Mouse (Mus musculus): ENCODE results near the gene Rpl7a. TPM values are rescaled to one million over a fixed set of nuclear protein-coding genes. Genes with fewer than 3 reads are reported as not detected.
A peak's percentile ranks its signal among the peaks of the same experiment; 100 is the strongest.
"Not testable (repeated sequence)": the region's sequence is repeated elsewhere in the genome, so short reads cannot be mapped to it uniquely, and the experiment has no call there.

Gene Rpl7a
- polyA plus RNA-seq (2015; fragmentation: Nextera tagmentation; extraction: Ambion mirVana) = 376 and 399 TPM in 2 replicates

DNA sequence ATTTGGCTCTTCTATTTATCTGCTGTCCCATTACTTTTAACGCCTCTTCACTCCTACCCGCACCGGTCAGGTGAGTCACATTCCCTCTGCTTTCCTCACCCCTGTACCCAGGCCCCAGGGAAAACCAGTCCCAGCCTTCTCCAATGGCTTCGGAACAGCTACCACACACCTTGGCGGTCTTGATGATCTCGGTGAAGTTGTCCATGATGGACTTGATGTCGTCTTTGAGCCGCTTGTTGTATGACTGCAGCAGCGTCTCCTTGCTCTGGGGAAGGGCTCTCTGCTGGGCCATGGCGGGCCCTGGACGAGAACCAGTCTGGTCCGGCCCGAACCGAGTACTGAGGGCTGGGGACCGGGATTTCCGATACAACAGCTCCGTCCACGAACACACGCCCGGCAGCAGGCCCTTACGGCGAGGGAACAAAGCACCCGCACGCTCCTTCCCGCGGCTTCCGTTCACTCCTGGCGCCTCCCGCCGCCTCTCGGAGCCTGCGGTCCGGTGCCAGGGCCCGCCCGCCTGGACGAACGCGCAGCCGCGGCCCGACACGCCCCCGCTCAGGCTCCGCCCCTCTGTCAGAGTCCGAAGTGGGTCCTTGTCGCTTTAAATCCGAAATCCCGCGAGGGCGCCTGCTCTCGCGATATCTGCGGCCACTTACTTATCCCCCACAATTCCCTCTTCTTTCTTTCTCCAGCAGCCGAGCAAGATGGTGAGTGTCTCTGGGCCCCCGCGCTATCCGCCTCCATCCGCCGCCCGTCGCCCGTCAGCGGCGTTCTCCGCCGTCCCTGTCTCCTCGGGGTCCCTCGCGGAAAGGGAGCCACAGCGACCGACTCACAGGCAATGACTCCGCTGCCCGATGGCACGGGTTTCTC is at the start of gene Rpl7a, which contains the start of gene Med22:
Gene Rpl7a, plus strand, starts transcription at position 641 of the 870 bp plus-strand sequence.
Gene Med22, minus strand, starts transcription at position 554 of the 870 bp plus-strand sequence.
- Histone ChIP-seq H3K27ac (ENCODE audit: low read length) (peak within 1 kb of the TSS; percentile 93), H3K27me3 (ENCODE audit: control insufficient read depth, insufficient read depth, low read depth, low read length) (no peaks in the 10 kb centered on the region), H3K9ac (ENCODE audit: low read depth, low read length) (peak within 1 kb of the TSS; percentile 93), H3K4me2 (ENCODE audit: low read length) (peak within 1 kb of the TSS; percentile 99), H3K36me3 (ENCODE audit: control insufficient read depth, insufficient read depth, low read length) (peaks cover 46% of the 10 kb centered on the region), H3K9me3 (replicated peaks; ENCODE audit: control insufficient read depth, low read length, poor library complexity, severe bottlenecking) (no peaks in the 10 kb centered on the region), H3K4me3 (ENCODE audit: low read depth, low read length) (peak within 1 kb of the TSS; percentile 84), H3K4me1 (ENCODE audit: control insufficient read depth, insufficient read depth, low read length) (peaks cover 31% of the 10 kb centered on the region)
- ATAC-seq = peak; percentile 93
- WGBS = under 1% methylated on average over 74 of the region's 74 CpGs

DNA sequence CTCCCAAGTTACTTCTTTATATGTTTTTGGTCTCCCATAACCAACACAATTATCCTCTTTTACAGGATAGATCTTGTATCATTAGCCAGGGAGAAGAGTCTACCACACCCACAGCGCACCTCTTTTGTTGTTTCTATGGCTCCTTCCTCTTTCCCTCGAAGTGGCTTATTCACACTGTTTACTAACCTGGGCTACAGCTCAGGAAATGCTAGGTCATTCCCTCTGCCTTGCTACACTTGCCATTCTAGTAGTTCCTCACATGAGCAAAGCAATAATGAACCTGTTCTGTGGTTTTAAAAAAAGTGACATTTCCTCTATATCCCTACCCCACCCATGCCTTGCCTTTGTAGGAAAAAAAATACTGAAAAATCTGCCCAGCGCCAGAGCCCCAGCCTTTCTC is 47.7 kb upstream of the Rpl7a start:
- Histone ChIP-seq H3K4me3 (ENCODE audit: low read depth, low read length) (no peak overlapping the region), H3K4me2 (ENCODE audit: low read length) (no peak overlapping the region), H3K9me3 (replicated peaks; ENCODE audit: control insufficient read depth, low read length, poor library complexity, severe bottlenecking) (no peaks in the 10 kb centered on the region), H3K9ac (ENCODE audit: low read depth, low read length) (no peak overlapping the region), H3K4me1 (ENCODE audit: control insufficient read depth, insufficient read depth, low read length) (no peaks in the 10 kb centered on the region), H3K27me3 (ENCODE audit: control insufficient read depth, insufficient read depth, low read depth, low read length) (no peaks in the 10 kb centered on the region), H3K27ac (ENCODE audit: low read length) (no peak overlapping the region), H3K36me3 (ENCODE audit: control insufficient read depth, insufficient read depth, low read length) (no peaks in the 10 kb centered on the region)
- 81% methylated on average over 3 of the region's 3 CpGs for WGBS
- ATAC-seq = no peak

GRCm38 (mm10) chr2:26864879-26865278 is 45.7 kb upstream of the Rpl7a start, which contains the start of gene Abo:
Abo (minus strand) TSS chr2:26864979.
- Histone ChIP-seq H3K27me3 (ENCODE audit: control insufficient read depth, insufficient read depth, low read depth, low read length) (no peaks in the 10 kb centered on the region), H3K4me3 (ENCODE audit: low read depth, low read length) (no peak within 1 kb of the TSS), H3K4me1 (ENCODE audit: control insufficient read depth, insufficient read depth, low read length) (no peaks in the 10 kb centered on the region), H3K9ac (ENCODE audit: low read depth, low read length) (no peak within 1 kb of the TSS), H3K27ac (ENCODE audit: low read length) (no peak within 1 kb of the TSS), H3K9me3 (replicated peaks; ENCODE audit: control insufficient read depth, low read length, poor library complexity, severe bottlenecking) (no peaks in the 10 kb centered on the region), H3K36me3 (ENCODE audit: control insufficient read depth, insufficient read depth, low read length) (no peaks in the 10 kb centered on the region), H3K4me2 (ENCODE audit: low read length) (no peak within 1 kb of the TSS)
- 70% methylated on average over 3 of the region's 3 CpGs for WGBS
- ATAC-seq = no peak

DNA sequence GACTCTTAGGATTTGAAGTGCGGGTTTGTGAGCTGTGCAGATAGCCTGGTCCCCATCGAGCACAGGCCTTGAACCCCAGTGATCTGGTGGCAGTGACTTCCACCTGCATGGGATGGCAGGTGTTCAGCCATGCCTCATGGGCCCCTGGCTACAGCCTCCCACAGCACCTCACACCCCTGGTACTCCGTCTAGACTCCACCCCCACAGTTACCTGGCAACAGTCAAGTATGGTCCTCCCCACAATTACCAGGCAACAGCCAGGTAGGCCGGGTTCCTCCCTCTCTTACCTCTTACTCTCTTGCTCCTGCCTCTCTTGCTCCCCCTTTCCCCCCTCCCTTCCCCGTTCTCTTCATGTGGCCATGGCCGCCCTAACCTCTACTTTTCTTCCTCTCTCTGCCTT is 39.9 kb upstream of the Rpl7a start:
- Histone ChIP-seq H3K27ac (ENCODE audit: low read length) (no peak overlapping the region), H3K4me3 (ENCODE audit: low read depth, low read length) (no peak overlapping the region), H3K9me3 (replicated peaks; ENCODE audit: control insufficient read depth, low read length, poor library complexity, severe bottlenecking) (no peaks in the 10 kb centered on the region), H3K9ac (ENCODE audit: low read depth, low read length) (no peak overlapping the region), H3K4me2 (ENCODE audit: low read length) (no peak overlapping the region), H3K27me3 (ENCODE audit: control insufficient read depth, insufficient read depth, low read depth, low read length) (no peaks in the 10 kb centered on the region), H3K36me3 (ENCODE audit: control insufficient read depth, insufficient read depth, low read length) (no peaks in the 10 kb centered on the region), H3K4me1 (ENCODE audit: control insufficient read depth, insufficient read depth, low read length) (no peaks in the 10 kb centered on the region)
- ATAC-seq = no peak
- 69% methylated on average over 6 of the region's 6 CpGs for WGBS

DNA sequence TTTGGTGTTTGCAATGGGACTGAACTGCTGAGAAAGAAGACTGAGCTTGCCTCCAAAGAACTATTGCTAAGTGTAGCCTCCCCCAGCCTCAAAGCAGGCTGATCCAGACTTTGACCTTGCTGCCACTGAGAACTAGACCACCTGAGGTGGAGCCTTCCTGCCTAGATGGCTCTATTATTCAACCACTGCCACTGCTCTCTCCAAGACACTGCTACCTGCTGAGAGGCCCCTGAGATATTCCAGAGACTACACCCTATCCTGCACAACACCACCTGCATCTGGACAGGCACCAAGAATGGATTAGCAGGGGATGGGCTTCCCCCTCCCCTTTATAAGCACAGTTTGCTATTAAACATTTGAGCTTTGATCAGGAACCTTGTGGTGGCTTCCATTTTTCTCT is 32.0 kb upstream of the Rpl7a start:
- no peaks in the 10 kb centered on the region for H3K27me3 ChIP-seq (ENCODE audit: control insufficient read depth, insufficient read depth, low read depth, low read length)
- no peak overlapping the region for H3K4me2 ChIP-seq (ENCODE audit: low read length)
- no peak overlapping the region for H3K9ac ChIP-seq (ENCODE audit: low read depth, low read length)
- peaks cover 1% of the 10 kb centered on the region; the same call in 1 of the 2 replicates for H3K9me3 ChIP-seq (replicated peaks; ENCODE audit: control insufficient read depth, low read length, poor library complexity, severe bottlenecking)
- no peak overlapping the region for H3K27ac ChIP-seq (ENCODE audit: low read length)
- H3K4me3 ChIP-seq (ENCODE audit: low read depth, low read length) = no peak overlapping the region
- H3K4me1 ChIP-seq (ENCODE audit: control insufficient read depth, insufficient read depth, low read length) = no peaks in the 10 kb centered on the region
- no peak for ATAC-seq
- no peaks in the 10 kb centered on the region for H3K36me3 ChIP-seq (ENCODE audit: control insufficient read depth, insufficient read depth, low read length)

DNA sequence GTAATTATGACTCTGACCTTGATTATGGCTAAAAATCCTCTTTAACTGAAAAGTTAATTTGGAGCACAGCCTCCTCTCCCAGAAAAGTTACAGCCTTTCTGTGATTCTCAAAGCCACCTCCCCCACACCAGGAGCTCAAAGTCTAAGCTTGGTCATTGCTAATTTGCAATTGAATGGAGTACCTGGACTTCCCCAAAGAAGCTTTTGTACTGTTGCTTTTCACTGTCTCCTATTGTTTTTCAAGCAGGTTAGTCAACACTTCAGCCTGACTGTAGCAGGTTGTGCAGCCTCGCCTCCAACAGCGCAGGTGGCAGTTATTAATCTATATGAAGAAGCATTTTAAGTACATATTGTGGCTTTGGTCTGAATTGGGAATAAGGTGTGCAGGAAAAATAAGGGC is 25.0 kb upstream of the Rpl7a start:
- not testable (repeated sequence) for H3K4me1 ChIP-seq (ENCODE audit: control insufficient read depth, insufficient read depth, low read length); H3K27me3 ChIP-seq (ENCODE audit: control insufficient read depth, insufficient read depth, low read depth, low read length); ATAC-seq; H3K4me2 ChIP-seq (ENCODE audit: low read length); H3K4me3 ChIP-seq (ENCODE audit: low read depth, low read length); H3K36me3 ChIP-seq (ENCODE audit: control insufficient read depth, insufficient read depth, low read length); H3K9ac ChIP-seq (ENCODE audit: low read depth, low read length); H3K27ac ChIP-seq (ENCODE audit: low read length); H3K9me3 ChIP-seq (replicated peaks; ENCODE audit: control insufficient read depth, low read length, poor library complexity, severe bottlenecking)
- 74% methylated on average over 2 of the region's 2 CpGs for WGBS

- H3K27ac ChIP-seq (ENCODE audit: low read length); H3K9me3 ChIP-seq (replicated peaks; ENCODE audit: control insufficient read depth, low read length, poor library complexity, severe bottlenecking); H3K4me2 ChIP-seq (ENCODE audit: low read length); H3K4me1 ChIP-seq (ENCODE audit: control insufficient read depth, insufficient read depth, low read length); H3K4me3 ChIP-seq (ENCODE audit: low read depth, low read length); H3K36me3 ChIP-seq (ENCODE audit: control insufficient read depth, insufficient read depth, low read length); H3K9ac ChIP-seq (ENCODE audit: low read depth, low read length); H3K27me3 ChIP-seq (ENCODE audit: control insufficient read depth, insufficient read depth, low read depth, low read length); ATAC-seq: not testable (repeated sequence)
- 56% methylated on average over 4 of the region's 4 CpGs for WGBS
These were observed 24.4 kb upstream of the Rpl7a start for GRCm38 (mm10) chr2:26886170-26886569.

- Histone ChIP-seq H3K4me2 (ENCODE audit: low read length) (no peak overlapping the region), H3K9me3 (replicated peaks; ENCODE audit: control insufficient read depth, low read length, poor library complexity, severe bottlenecking) (no peaks in the 10 kb centered on the region), H3K36me3 (ENCODE audit: control insufficient read depth, insufficient read depth, low read length) (peaks cover 42% of the 10 kb centered on the region), H3K4me3 (ENCODE audit: low read depth, low read length) (no peak overlapping the region), H3K4me1 (ENCODE audit: control insufficient read depth, insufficient read depth, low read length) (peaks cover 1% of the 10 kb centered on the region; the same call in 1 of the 2 replicates), H3K27ac (ENCODE audit: low read length) (no peak overlapping the region), H3K9ac (ENCODE audit: low read depth, low read length) (no peak overlapping the region), H3K27me3 (ENCODE audit: control insufficient read depth, insufficient read depth, low read depth, low read length) (no peaks in the 10 kb centered on the region)
- WGBS = 90% methylated on average over 4 of the region's 4 CpGs
- ATAC-seq = no peak
These were observed 14.7 kb upstream of the Rpl7a start for GRCm38 (mm10) chr2:26895898-26896297.

DNA sequence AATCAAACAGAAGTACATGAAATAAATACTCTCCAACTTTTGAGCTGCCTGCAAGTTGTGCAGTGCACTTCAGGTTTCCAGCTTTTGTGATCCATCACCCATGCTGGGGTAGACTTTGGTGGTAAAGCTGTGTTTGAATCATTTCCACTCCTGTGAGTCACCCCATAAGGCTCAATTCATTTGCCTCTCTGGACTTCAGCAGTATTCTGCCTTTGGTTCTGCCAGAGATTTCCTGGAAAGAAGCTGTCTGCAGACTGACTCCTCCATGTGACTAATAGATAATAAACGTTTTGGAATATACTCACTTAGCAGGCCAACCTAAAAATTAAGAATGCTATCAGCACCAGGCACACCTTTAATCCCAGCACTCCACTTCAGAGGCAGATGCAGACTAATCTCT is 9.8 kb upstream of the Rpl7a start:
- no peak overlapping the region for H3K4me3 ChIP-seq (ENCODE audit: low read depth, low read length)
- no peaks in the 10 kb centered on the region for H3K9me3 ChIP-seq (replicated peaks; ENCODE audit: control insufficient read depth, low read length, poor library complexity, severe bottlenecking)
- H3K4me2 ChIP-seq (ENCODE audit: low read length) = no peak overlapping the region
- H3K36me3 ChIP-seq (ENCODE audit: control insufficient read depth, insufficient read depth, low read length) = peaks cover 27% of the 10 kb centered on the region
- ATAC-seq = no peak
- no peak overlapping the region for H3K27ac ChIP-seq (ENCODE audit: low read length)
- peaks cover 21% of the 10 kb centered on the region for H3K4me1 ChIP-seq (ENCODE audit: control insufficient read depth, insufficient read depth, low read length)
- WGBS = 88% methylated on average over 1 of the region's 1 CpGs
- no peak overlapping the region for H3K9ac ChIP-seq (ENCODE audit: low read depth, low read length)
- H3K27me3 ChIP-seq (ENCODE audit: control insufficient read depth, insufficient read depth, low read depth, low read length) = no peaks in the 10 kb centered on the region

Data from midbrain, embryonic 16.5 days (tissue).